Mouse (Mus musculus) forebrain, postnatal 0 days (tissue): ENCODE measurements around the gene Colgalt2. TPM values are rescaled to one million over a fixed set of nuclear protein-coding genes. Genes with fewer than 3 reads are reported as not detected.

Experiments used
- ATAC-seq: fragments of 200-750 bp; cut with Nextera tagmentation; 2 replicates; pipeline ENCODE4 v1.8.0; 2017; ENCODE audit warnings: mild to moderate bottlenecking, moderate library complexity
- DNase-seq: peaks from one replicate; pipeline ENCODE4 v3.0.0-alpha.2; 2015
- H3K27ac ChIP-seq: fragments of 300-500 bp; sonication (generic); 2 replicates; pipeline ENCODE4 v1.5.1; 2014; ENCODE audit warnings: low read depth, mild to moderate bottlenecking, antibody characterized with exemption, low read length, moderate library complexity, mixed read lengths
- H3K27me3 ChIP-seq: fragments of 300-500 bp; sonication (generic); 2 replicates; pipeline ENCODE4 v1.6.1; 2014; ENCODE audit warnings: mild to moderate bottlenecking, low read length, mixed read lengths; ENCODE audit not compliant: insufficient read depth
- H3K36me3 ChIP-seq: fragments of 300-500 bp; sonication (generic); 2 replicates; pipeline ENCODE4 v1.6.1; 2014; ENCODE audit warnings: mild to moderate bottlenecking, moderate library complexity; ENCODE audit not compliant: insufficient read depth
- H3K4me1 ChIP-seq: fragments of 300-500 bp; sonication (generic); 2 replicates; pipeline ENCODE4 v1.6.1; 2014; ENCODE audit warnings: antibody characterized with exemption; ENCODE audit not compliant: insufficient read depth
- H3K4me2 ChIP-seq: fragments of 300-500 bp; sonication (generic); 2 replicates; pipeline ENCODE4 v1.6.1; 2014; ENCODE audit warnings: low read depth, mild to moderate bottlenecking, moderate library complexity
- H3K4me3 ChIP-seq: fragments of 300-500 bp; sonication (generic); 2 replicates; pipeline ENCODE4 v1.5.1; 2014; ENCODE audit warnings: low read depth, low read length, mixed read lengths
- H3K9ac ChIP-seq: fragments of 300-500 bp; sonication (generic); 2 replicates; pipeline ENCODE4 v1.6.1; 2014; ENCODE audit warnings: mild to moderate bottlenecking
- H3K9me3 ChIP-seq: fragments of 300-500 bp; sonication (generic); 2 replicates; pipeline ENCODE4 v1.6.1; 2016; ENCODE audit warnings: low read length
- CTCF ChIP-seq: sonication (generic); IDR thresholded peaks from 2 replicates; pipeline ENCODE4 v1.5.1; 2016; ENCODE audit warnings: antibody characterized with exemption, control low read depth, low read depth
- WGBS: fragments of 180-500 bp; shearing (Covaris S2); extraction: QIAGEN DNeasy Blood & Tissue Kit; methylation state at CpG from one replicate; pipeline ENCODE4 v1.1.7; 2014; 5-methylcytosine and 5-hydroxymethylcytosine counted together
- polyA plus RNA-seq: library from polyadenylated mRNA; unstranded; fragments of >200 nt; fragmentation: Nextera tagmentation; extraction: Ambion mirVana; gene quantifications from 2 replicates; pipeline ENCODE4 v1.2.1, GENCODE M21; 2015
- total RNA-seq: library from RNA; depleted of rRNA; stranded (reverse); fragments of >200 nt; gene quantifications from 2 replicates; pipeline ENCODE4 v1.2.3, GENCODE M21; 2014

Gene Colgalt2
- total and polyA plus RNA-seq, 2 experiments from 2014 or later, result 3.7 to 6.4 TPM

GRCm38 (mm10) chr1:152476126-152476525 lies 76.5 kb downstream of the Colgalt2 start:
- no peaks in the 10 kb centered on the region for H3K9me3 ChIP-seq
- no peak overlapping the region for H3K4me3 ChIP-seq
- ATAC-seq (no peak), DNase-seq (no peak)
- no peaks in the 10 kb centered on the region for H3K27me3 ChIP-seq
- H3K9ac ChIP-seq, result no peak overlapping the region
- no peak overlapping the region for H3K27ac ChIP-seq
- H3K36me3 ChIP-seq, result no peaks in the 10 kb centered on the region
- no peak overlapping the region for H3K4me2 ChIP-seq
- TF ChIP-seq CTCF, result no peak
- no peaks in the 10 kb centered on the region for H3K4me1 ChIP-seq
- WGBS, result 63% methylated on average over 4 of the region's 4 CpGs

- Histone ChIP-seq H3K4me1 (no peaks in the 10 kb centered on the region), H3K9ac (no peak overlapping the region), H3K36me3 (no peaks in the 10 kb centered on the region), H3K27me3 (no peaks in the 10 kb centered on the region), H3K4me3 (no peak overlapping the region), H3K27ac (no peak overlapping the region), H3K9me3 (no peaks in the 10 kb centered on the region), H3K4me2 (no peak overlapping the region)
- DNase-seq, result no peak
- no peak for ATAC-seq
- 89% methylated on average over 1 of the region's 1 CpGs for WGBS
- no peak for TF ChIP-seq CTCF
Measured at GRCm38 (mm10) chr1:152490842-152491241, 91.2 kb downstream of the Colgalt2 start.

GRCm38 (mm10) chr1:152492258-152492657 lies 92.6 kb downstream of the Colgalt2 start:
- DNase-seq (no peak), ATAC-seq (no peak)
- no peak for TF ChIP-seq CTCF
- 95% methylated on average over 1 of the region's 1 CpGs for WGBS
- no peaks in the 10 kb centered on the region for H3K4me1 ChIP-seq
- no peak overlapping the region for H3K27ac ChIP-seq
- no peaks in the 10 kb centered on the region for H3K27me3 ChIP-seq
- no peaks in the 10 kb centered on the region for H3K9me3 ChIP-seq
- H3K36me3 ChIP-seq, result no peaks in the 10 kb centered on the region
- H3K9ac ChIP-seq, result no peak overlapping the region
- no peak overlapping the region for H3K4me3 ChIP-seq
- H3K4me2 ChIP-seq, result no peak overlapping the region

GRCm38 (mm10) chr1:152496831-152497230 lies 97.2 kb downstream of the Colgalt2 start:
- Histone ChIP-seq H3K4me2 (no peak overlapping the region), H3K36me3 (no peaks in the 10 kb centered on the region), H3K4me1 (no peaks in the 10 kb centered on the region), H3K27ac (no peak overlapping the region), H3K27me3 (no peaks in the 10 kb centered on the region), H3K4me3 (no peak overlapping the region), H3K9me3 (no peaks in the 10 kb centered on the region), H3K9ac (no peak overlapping the region)
- ATAC-seq, result no peak
- no peak for TF ChIP-seq CTCF
- no peak for DNase-seq
- WGBS, result 57% methylated on average over 2 of the region's 2 CpGs

GRCm38 (mm10) chr1:152497581-152497980 lies 98.0 kb downstream of the Colgalt2 start:
- Histone ChIP-seq H3K9me3 (no peaks in the 10 kb centered on the region), H3K27ac (no peak overlapping the region), H3K36me3 (no peaks in the 10 kb centered on the region), H3K4me2 (no peak overlapping the region), H3K9ac (no peak overlapping the region), H3K4me1 (no peaks in the 10 kb centered on the region), H3K27me3 (no peaks in the 10 kb centered on the region), H3K4me3 (no peak overlapping the region)
- TF ChIP-seq CTCF, result no peak
- ATAC-seq (no peak), DNase-seq (no peak)
- WGBS, result 57% methylated on average over 11 of the region's 11 CpGs

- no peak for TF ChIP-seq CTCF
- H3K4me2 ChIP-seq, result no peak overlapping the region
- H3K27ac ChIP-seq, result no peak overlapping the region
- H3K4me3 ChIP-seq, result no peak overlapping the region
- no peaks in the 10 kb centered on the region for H3K36me3 ChIP-seq
- no peaks in the 10 kb centered on the region for H3K4me1 ChIP-seq
- no peaks in the 10 kb centered on the region for H3K27me3 ChIP-seq
- H3K9ac ChIP-seq, result no peak overlapping the region
- 83% methylated on average over 12 of the region's 12 CpGs for WGBS
- no peaks in the 10 kb centered on the region for H3K9me3 ChIP-seq
- ATAC-seq, result no peak
- DNase-seq, result no peak
Measured at GRCm38 (mm10) chr1:152499802-152500201, 100.2 kb downstream of the Colgalt2 start.

- no peak for TF ChIP-seq CTCF
Measured at GRCm38 (mm10) chr1:152506175-152506574, 106.5 kb downstream of the Colgalt2 start.

GRCm38 (mm10) chr1:152506726-152507125 lies 107.1 kb downstream of the Colgalt2 start:
- no peak overlapping the region for H3K4me3 ChIP-seq
- no peaks in the 10 kb centered on the region for H3K9me3 ChIP-seq
- 94% methylated on average over 7 of the region's 7 CpGs for WGBS
- H3K27ac ChIP-seq, result no peak overlapping the region
- TF ChIP-seq CTCF, result no peak
- H3K36me3 ChIP-seq, result no peaks in the 10 kb centered on the region; the same call in 1 of the 2 replicates
- H3K9ac ChIP-seq, result no peak overlapping the region
- DNase-seq (no peak), ATAC-seq (no peak)
- H3K27me3 ChIP-seq, result no peaks in the 10 kb centered on the region
- H3K4me1 ChIP-seq, result no peaks in the 10 kb centered on the region
- no peak overlapping the region for H3K4me2 ChIP-seq

More at GRCm38 (mm10) chr1:152506175-152506574, 106.5 kb downstream of the Colgalt2 start:
- Histone ChIP-seq H3K9me3 (no peaks in the 10 kb centered on the region), H3K36me3 (no peaks in the 10 kb centered on the region), H3K4me3 (no peak overlapping the region), H3K27me3 (no peaks in the 10 kb centered on the region), H3K4me1 (no peaks in the 10 kb centered on the region), H3K4me2 (no peak overlapping the region), H3K27ac (no peak overlapping the region), H3K9ac (no peak overlapping the region)
- ATAC-seq, result no peak
- WGBS, result 85% methylated on average over 5 of the region's 5 CpGs
- DNase-seq, result no peak
